Mouse (Mus musculus): Measurements from ENCODE around the gene Me1.

- TF ChIP-seq CTCF (IDR thresholded peaks at IDR 0.05) = no peak
- TF ChIP-seq EP300 (IDR thresholded peaks at IDR 0.05) = no peak
Observed at GRCm38 (mm10) chr9:86630352-86630931, 65.3 kb downstream of the Me1 start.

All from lung, postnatal 0 days (tissue).